Mouse (Mus musculus) lung, postnatal 14 days (tissue): ENCODE data around the gene Ccdc12.

Experiments
- DNase-seq: peaks from one replicate; pipeline ENCODE4 v3.0.0; 2021

Ccdc12 gene

GRCm38 (mm10) chr9:110745752-110746151 is 89.4 kb downstream of the Ccdc12 start:
- DNase-seq = no peak

GRCm38 (mm10) chr9:110746238-110746637 is 89.9 kb downstream of the Ccdc12 start:
- no peak for DNase-seq

GRCm38 (mm10) chr9:110746961-110747360 is 90.7 kb downstream of the Ccdc12 start, which contains the start of gene Pth1r:
TSS of gene Pth1r (minus strand) at chr9:110747145.
- no peak for DNase-seq

GRCm38 (mm10) chr9:110748451-110748850 is 92.1 kb downstream of the Ccdc12 start:
- no peak for DNase-seq

GRCm38 (mm10) chr9:110750404-110751187 is 94.3 kb downstream of the Ccdc12 start:
- DNase-seq = no peak

- no peak for DNase-seq
These were observed 95.1 kb downstream of the Ccdc12 start for GRCm38 (mm10) chr9:110751412-110751811.

- no peak for DNase-seq
These were observed 96.7 kb downstream of the Ccdc12 start for GRCm38 (mm10) chr9:110752917-110753435.

- DNase-seq = no peak
These were observed 97.5 kb downstream of the Ccdc12 start for GRCm38 (mm10) chr9:110753773-110754172.

GRCm38 (mm10) chr9:110757816-110758215 is 101.5 kb downstream of the Ccdc12 start:
- no peak for DNase-seq

- DNase-seq = peak; percentile 73
These were observed 102.3 kb downstream of the Ccdc12 start for GRCm38 (mm10) chr9:110758605-110759004.

GRCm38 (mm10) chr9:110759265-110759664 is 103.0 kb downstream of the Ccdc12 start:
- DNase-seq = peak; percentile 79

GRCm38 (mm10) chr9:110760886-110761285 is 104.6 kb downstream of the Ccdc12 start:
- no peak for DNase-seq
